Mouse (Mus musculus) neural tube, embryonic 15.5 days (tissue): ENCODE results near the gene Rps18. TPM values are rescaled to one million over a fixed set of nuclear protein-coding genes. Genes with fewer than 3 reads are reported as not detected.
A peak's percentile ranks its signal among the peaks of the same experiment; 100 is the strongest.
"Not testable (repeated sequence)": the region's sequence is repeated elsewhere in the genome, so short reads cannot be mapped to it uniquely, and the experiment has no call there.

ENCODE experiments used
- ATAC-seq: fragments of 200-750 bp; cut with Nextera tagmentation; 2 replicates; pipeline ENCODE4 v1.8.0; 2017; ENCODE audit warnings: mild to moderate bottlenecking, moderate TSS enrichment, moderate library complexity; ENCODE audit not compliant: low FRiP score
- H3K27ac ChIP-seq: fragments of 300-500 bp; sonication (generic); replicated peaks from 2 replicates; pipeline ENCODE4 v1.5.1; 2015; ENCODE audit warnings: mild to moderate bottlenecking, inconsistent platforms
- H3K27me3 ChIP-seq: fragments of 300-500 bp; sonication (generic); replicated peaks from 2 replicates; pipeline ENCODE4 v1.6.1; 2015; ENCODE audit warnings: inconsistent platforms
- H3K36me3 ChIP-seq: fragments of 300-500 bp; sonication (generic); 2 replicates; pipeline ENCODE4 v1.6.1; 2015; ENCODE audit warnings: inconsistent platforms
- H3K4me1 ChIP-seq: fragments of 300-500 bp; sonication (generic); 2 replicates; pipeline ENCODE4 v1.6.1; 2015; ENCODE audit warnings: inconsistent platforms
- H3K4me2 ChIP-seq: fragments of 300-500 bp; sonication (generic); 2 replicates; pipeline ENCODE4 v1.6.1; 2015; ENCODE audit warnings: inconsistent platforms, mild to moderate bottlenecking, moderate library complexity
- H3K4me3 ChIP-seq: fragments of 300-500 bp; sonication (generic); replicated peaks from 2 replicates; pipeline ENCODE4 v1.5.1; 2015; ENCODE audit warnings: mild to moderate bottlenecking, inconsistent platforms
- H3K9ac ChIP-seq: fragments of 300-500 bp; sonication (generic); replicated peaks from 2 replicates; pipeline ENCODE4 v1.6.1; 2015; ENCODE audit warnings: mild to moderate bottlenecking, inconsistent platforms
- H3K9me3 ChIP-seq: fragments of 300-500 bp; sonication (generic); replicated peaks from 2 replicates; pipeline ENCODE4 v1.6.1; 2016; ENCODE audit warnings: inconsistent platforms
- WGBS: fragments of 180-500 bp; shearing (Covaris S2); methylation state at CpG from one replicate; pipeline ENCODE4 v1.1.7; 2015; ENCODE audit warnings: mixed read lengths; 5-methylcytosine and 5-hydroxymethylcytosine counted together
- polyA plus RNA-seq: library from polyadenylated mRNA; unstranded; fragments of >200 nt; fragmentation: Nextera tagmentation; extraction: Ambion mirVana; gene quantifications from 2 replicates; pipeline ENCODE4 v1.2.1, GENCODE M21; 2015

Gene Rps18
- polyA plus RNA-seq, 1 experiment from 2014 or later, result 778 TPM

GRCm38 (mm10) chr17:33909077-33909868 lies 46.5 kb downstream of the Rps18 start, which contains the start of gene Daxx:
TSS of gene Daxx (plus strand) at chr17:33909414.
- Histone ChIP-seq H3K27me3 (no peaks in the 10 kb centered on the region), H3K9ac (peak within 1 kb of the TSS; percentile 91), H3K27ac (peak within 1 kb of the TSS; percentile 94), H3K4me1 (peaks cover 48% of the 10 kb centered on the region), H3K36me3 (peaks cover 30% of the 10 kb centered on the region), H3K4me3 (peak within 1 kb of the TSS; percentile 87), H3K9me3 (no peaks in the 10 kb centered on the region), H3K4me2 (peak within 1 kb of the TSS; percentile 95)
- WGBS, result under 1% methylated on average over 68 of the region's 68 CpGs
- peak; percentile 95 for ATAC-seq

GRCm38 (mm10) chr17:33908331-33909076 lies 47.3 kb downstream of the Rps18 start:
- Histone ChIP-seq H3K27me3 (no peaks in the 10 kb centered on the region), H3K9ac (peak overlapping the region; percentile 70), H3K4me2 (peak overlapping the region; percentile 95), H3K36me3 (peaks cover 22% of the 10 kb centered on the region), H3K4me1 (peaks cover 41% of the 10 kb centered on the region), H3K27ac (peak overlapping the region; percentile 94), H3K4me3 (peak overlapping the region; percentile 87), H3K9me3 (no peaks in the 10 kb centered on the region)
- WGBS, result under 1% methylated on average over 43 of the region's 44 CpGs
- peak; percentile 23 for ATAC-seq

- H3K4me1 ChIP-seq, result peaks cover 12% of the 10 kb centered on the region
- not testable (repeated sequence) for H3K9ac ChIP-seq, H3K27ac ChIP-seq, H3K27me3 ChIP-seq, H3K4me2 ChIP-seq, ATAC-seq, H3K36me3 ChIP-seq, H3K9me3 ChIP-seq, H3K4me3 ChIP-seq
- WGBS, result 28% methylated on average over 3 of the region's 4 CpGs
Measured at GRCm38 (mm10) chr17:33904835-33905234, 51.0 kb downstream of the Rps18 start, which contains the start of gene Platr17. TSS of gene Platr17 (plus strand) at chr17:33905135.

GRCm38 (mm10) chr17:33903911-33904651 lies 51.7 kb downstream of the Rps18 start:
- not testable (repeated sequence) for H3K27ac ChIP-seq, H3K4me3 ChIP-seq, H3K27me3 ChIP-seq, H3K9me3 ChIP-seq, H3K9ac ChIP-seq, H3K4me1 ChIP-seq, H3K4me2 ChIP-seq, ATAC-seq, H3K36me3 ChIP-seq
- 77% methylated on average over 6 of the region's 6 CpGs for WGBS

GRCm38 (mm10) chr17:33902491-33902890 lies 53.3 kb downstream of the Rps18 start:
- no peaks in the 10 kb centered on the region for H3K36me3 ChIP-seq
- no peak overlapping the region for H3K9ac ChIP-seq
- H3K27ac ChIP-seq, result no peak overlapping the region
- H3K9me3 ChIP-seq, result no peaks in the 10 kb centered on the region
- no peaks in the 10 kb centered on the region for H3K27me3 ChIP-seq
- ATAC-seq, result no peak
- no peak overlapping the region for H3K4me2 ChIP-seq
- H3K4me3 ChIP-seq, result no peak overlapping the region
- WGBS, result 91% methylated on average over 7 of the region's 7 CpGs
- peaks cover 1% of the 10 kb centered on the region for H3K4me1 ChIP-seq

GRCm38 (mm10) chr17:33902079-33902478 lies 53.7 kb downstream of the Rps18 start:
- ATAC-seq, result no peak
- 42% methylated on average over 4 of the region's 4 CpGs for WGBS
- Histone ChIP-seq H3K4me1 (no peaks in the 10 kb centered on the region), H3K27ac (no peak overlapping the region), H3K9ac (no peak overlapping the region), H3K36me3 (no peaks in the 10 kb centered on the region), H3K9me3 (no peaks in the 10 kb centered on the region), H3K27me3 (no peaks in the 10 kb centered on the region), H3K4me3 (no peak overlapping the region), H3K4me2 (no peak overlapping the region)

Other genes with a start within 250 kb of the Rps18 start
- 77.4 and 81.5 TPM in 2 replicates for gene March2, start 237.3 kb downstream of the Rps18 start, polyA plus RNA-seq
- 519 and 596 TPM in 2 replicates for gene Rab11b, start 195.5 kb downstream of the Rps18 start, polyA plus RNA-seq
- 21.6 and 23.3 TPM in 2 replicates for gene Angptl4, start 174.2 kb downstream of the Rps18 start, polyA plus RNA-seq
- 46.7 and 48.5 TPM in 2 replicates for gene Kank3, start 145.5 kb downstream of the Rps18 start, polyA plus RNA-seq
- 534 and 619 TPM in 2 replicates for gene Rps28, start 131.4 kb downstream of the Rps18 start, polyA plus RNA-seq
- gene Ndufa7, start 131.4 kb downstream of the Rps18 start, polyA plus RNA-seq, result 515 and 564 TPM in 2 replicates
- gene Cd320, start 112.9 kb downstream of the Rps18 start, polyA plus RNA-seq, result 53.9 and 56.1 TPM in 2 replicates
- not detected in 2 replicates for gene Gm7029, start 82.2 kb downstream of the Rps18 start, polyA plus RNA-seq
- gene Kifc1, start 65.3 kb downstream of the Rps18 start, polyA plus RNA-seq, result 2.0 and 3.5 TPM in 2 replicates
- 0.93 and 1.2 TPM in 2 replicates for gene Platr17, start 50.9 kb downstream of the Rps18 start, polyA plus RNA-seq
- gene Daxx, start 46.6 kb downstream of the Rps18 start, polyA plus RNA-seq, result 50.7 and 58.5 TPM in 2 replicates
- gene Tapbp, start 40.1 kb downstream of the Rps18 start, polyA plus RNA-seq, result 35.3 and 51.3 TPM in 2 replicates
- 13.7 and 15.8 TPM in 2 replicates for gene Zbtb22, start 40.1 kb downstream of the Rps18 start, polyA plus RNA-seq
- 56.8 and 58.8 TPM in 2 replicates for gene Rgl2, start 26.5 kb downstream of the Rps18 start, polyA plus RNA-seq
- 173 and 183 TPM in 2 replicates for gene Pfdn6, start 15.7 kb downstream of the Rps18 start, polyA plus RNA-seq
- 25.1 and 29.3 TPM in 2 replicates for gene Wdr46, start 15.3 kb downstream of the Rps18 start, polyA plus RNA-seq
- gene B3galt4, start 4.5 kb downstream of the Rps18 start, polyA plus RNA-seq, result 11.9 and 13.1 TPM in 2 replicates
- gene Vps52, start 189 bp downstream of the Rps18 start, polyA plus RNA-seq, result 72.3 and 75.7 TPM in 2 replicates
- 19.8 and 88.0 TPM in 2 replicates for gene H2-K1, start 44.3 kb upstream of the Rps18 start, polyA plus RNA-seq
- 21.9 and 24.4 TPM in 2 replicates for gene Ring1, start 68.7 kb upstream of the Rps18 start, polyA plus RNA-seq
- gene H2-Ke6, start 72.1 kb upstream of the Rps18 start, polyA plus RNA-seq, result 68.4 and 71.4 TPM in 2 replicates
- 167 and 170 TPM in 2 replicates for gene Slc39a7, start 75.7 kb upstream of the Rps18 start, polyA plus RNA-seq
- 54.4 and 57.7 TPM in 2 replicates for gene Rxrb, start 75.8 kb upstream of the Rps18 start, polyA plus RNA-seq
- 8.3 and 9.4 TPM in 2 replicates for gene Col11a2, start 83.4 kb upstream of the Rps18 start, polyA plus RNA-seq
- gene H2-Oa, start 136.3 kb upstream of the Rps18 start, polyA plus RNA-seq, result 0.19 and 2.5 TPM in 2 replicates
- gene H2-DMa, start 163.5 kb upstream of the Rps18 start, polyA plus RNA-seq, result 19.8 and 31.3 TPM in 2 replicates
- gene Brd2, start 166.6 kb upstream of the Rps18 start, polyA plus RNA-seq, result 115 and 122 TPM in 2 replicates
- 0.17 and 5.5 TPM in 2 replicates for gene H2-DMb2, start 187.3 kb upstream of the Rps18 start, polyA plus RNA-seq
- gene H2-DMb1, start 197.1 kb upstream of the Rps18 start, polyA plus RNA-seq, result 0.29 and 4.2 TPM in 2 replicates
- 3.5 and 12.0 TPM in 2 replicates for gene Tap1, start 231.6 kb upstream of the Rps18 start, polyA plus RNA-seq
- 2.1 and 35.0 TPM in 2 replicates for gene Psmb9, start 231.8 kb upstream of the Rps18 start, polyA plus RNA-seq
- gene Psmb8, start 241.7 kb upstream of the Rps18 start, polyA plus RNA-seq, result 3.8 and 80.4 TPM in 2 replicates
- gene Tap2, start 247.5 kb upstream of the Rps18 start, polyA plus RNA-seq, result 1.9 and 15.0 TPM in 2 replicates